Mouse (Mus musculus) WW6 (cell line): ENCODE measurements around the gene Rad51b.
A peak's percentile ranks its signal among the peaks of the same experiment; 100 is the strongest.

Experiments used
- DNase-seq: peaks from one replicate; pipeline ENCODE4 v3.0.0-alpha.2; 2013; ENCODE audit warnings: low read depth, low spot score

The Rad51b gene

DNA sequence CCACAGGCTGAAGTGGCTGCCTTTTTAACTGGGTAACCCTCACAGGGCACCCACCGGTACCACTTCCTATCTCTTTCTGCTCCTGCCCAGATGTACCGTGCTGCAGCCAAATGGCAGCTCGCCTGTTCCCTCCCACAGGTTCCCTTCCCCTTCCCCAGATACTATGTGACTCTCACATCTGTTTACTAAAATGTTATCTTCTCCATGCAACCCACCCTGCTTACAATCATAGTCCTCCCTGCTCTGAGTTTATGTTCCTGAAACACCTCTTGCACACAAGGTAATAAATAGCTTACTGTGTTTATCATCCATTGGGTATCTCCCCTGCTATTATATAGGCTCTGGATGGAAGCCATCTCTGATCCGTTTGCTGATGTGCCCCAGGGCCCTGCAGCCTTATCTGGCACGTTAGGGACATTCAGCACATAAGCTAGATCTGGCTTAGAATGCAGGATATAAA is 530.2 kb downstream of the Rad51b start:
- DNase-seq: no peak

DNA sequence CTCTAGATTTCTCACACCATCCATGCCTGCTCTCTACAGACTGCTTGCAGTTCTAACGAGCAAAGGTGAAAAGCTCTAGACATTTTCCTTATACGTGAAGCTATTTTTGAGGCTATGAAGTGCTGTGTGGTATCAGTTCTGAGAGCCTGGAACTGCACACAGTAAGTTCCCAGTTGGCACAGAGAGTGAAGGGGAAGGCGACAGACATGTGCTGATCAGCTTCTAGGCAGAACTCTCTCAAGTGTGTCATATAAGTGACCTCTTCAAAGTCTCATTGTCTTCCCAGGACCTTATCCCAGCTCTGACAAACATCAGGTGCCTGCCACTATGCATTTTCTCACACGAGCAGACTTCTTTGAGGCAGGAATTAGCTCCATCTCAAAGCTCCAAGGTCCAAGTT is 530.7 kb downstream of the Rad51b start:
- no peak for DNase-seq

DNA sequence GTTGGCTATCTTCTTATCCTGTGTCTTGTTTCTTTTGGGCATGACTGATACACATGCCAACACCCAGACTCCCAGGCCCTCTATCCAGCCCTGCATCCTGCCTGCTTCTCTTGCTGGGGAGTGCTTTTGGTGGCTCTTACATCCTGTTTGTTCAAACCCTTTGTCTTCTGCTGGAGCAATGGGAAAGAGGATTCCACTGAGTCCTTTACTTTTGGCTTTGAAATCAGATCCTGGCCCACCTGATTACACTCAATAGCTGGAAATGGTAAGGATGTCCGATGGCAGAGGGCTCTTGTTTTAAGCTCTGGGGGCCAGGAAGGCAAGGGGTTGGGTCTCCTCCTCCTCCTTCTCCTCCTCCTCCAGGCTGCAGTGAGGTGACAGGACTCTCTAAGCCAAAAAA is 533.6 kb downstream of the Rad51b start:
- no peak for DNase-seq

DNA sequence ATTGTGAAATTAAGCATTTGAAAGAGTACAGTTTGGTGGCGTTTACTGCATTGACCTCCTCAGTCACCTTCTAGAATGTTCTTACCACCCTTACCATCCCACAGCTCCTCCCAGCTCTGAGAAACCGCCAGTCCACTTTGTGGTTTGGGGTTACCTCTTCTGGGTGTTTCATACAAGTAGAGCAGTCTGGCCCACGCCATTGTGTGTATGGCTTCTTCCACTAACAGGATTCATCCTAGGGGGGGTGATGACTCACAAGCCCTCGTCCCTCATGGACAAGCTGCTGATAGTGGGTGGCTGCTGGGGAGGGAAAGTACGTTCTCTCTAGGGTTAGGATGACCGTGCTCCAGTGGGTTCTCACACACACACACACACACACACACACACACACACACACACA is 535.5 kb downstream of the Rad51b start:
- no peak for DNase-seq

DNA sequence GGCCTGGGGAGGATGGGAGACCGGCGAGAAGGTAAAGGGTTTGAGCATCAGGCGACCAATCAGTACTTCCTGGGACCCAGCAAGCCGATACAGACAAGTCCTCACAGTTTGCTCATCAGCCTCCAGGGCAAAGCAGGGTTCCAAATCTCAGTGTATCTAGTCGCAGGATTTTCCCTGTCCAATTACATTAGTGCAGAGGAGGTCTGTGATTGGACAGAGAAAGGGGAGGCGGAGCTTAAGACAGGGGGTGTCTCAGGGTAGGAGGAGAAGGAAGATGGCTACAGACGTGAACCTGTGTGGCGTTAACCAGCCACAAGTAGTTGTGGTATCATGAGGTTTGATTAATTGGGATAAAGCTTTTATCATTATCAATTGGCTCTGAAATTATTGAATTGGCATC is 538.4 kb downstream of the Rad51b start:
- DNase-seq: no peak

DNA sequence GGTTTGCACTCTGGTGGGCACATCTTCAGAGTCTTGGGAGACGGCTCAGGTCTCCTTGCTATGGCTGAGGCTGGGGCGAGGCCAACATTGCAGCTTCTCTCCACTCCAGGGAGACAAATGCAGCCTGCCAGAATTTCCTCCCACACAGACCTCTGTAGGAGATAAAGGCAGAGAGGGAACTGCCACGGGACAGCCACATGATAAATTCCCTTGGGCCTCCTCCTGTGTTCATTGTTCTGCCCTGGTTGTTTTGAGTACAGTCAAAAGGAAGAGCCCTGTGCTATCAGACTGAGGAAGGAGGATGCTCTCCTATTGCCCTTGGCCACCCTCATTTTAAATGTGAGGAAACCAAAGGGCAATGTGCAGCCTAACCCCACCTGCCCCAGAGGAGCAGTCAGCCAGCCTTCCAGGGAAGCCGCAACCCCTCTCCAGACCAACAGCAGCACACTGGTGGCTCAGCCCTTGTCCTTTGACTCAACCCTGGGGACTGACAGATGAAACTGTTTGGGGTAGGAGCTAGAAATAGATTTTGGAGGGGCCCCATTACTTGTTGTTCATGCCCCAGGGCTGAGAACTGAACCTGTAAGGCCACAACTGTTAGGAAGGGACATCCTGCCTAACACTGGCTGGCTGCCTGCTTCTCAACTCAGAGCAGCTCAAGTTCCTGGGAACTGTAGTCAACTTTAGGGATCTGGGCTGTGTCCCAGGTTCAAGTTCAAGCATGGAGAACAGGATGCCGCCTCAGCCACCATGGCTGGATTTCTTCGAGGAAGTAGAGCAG is 541.3 kb downstream of the Rad51b start:
- no peak for DNase-seq

DNA sequence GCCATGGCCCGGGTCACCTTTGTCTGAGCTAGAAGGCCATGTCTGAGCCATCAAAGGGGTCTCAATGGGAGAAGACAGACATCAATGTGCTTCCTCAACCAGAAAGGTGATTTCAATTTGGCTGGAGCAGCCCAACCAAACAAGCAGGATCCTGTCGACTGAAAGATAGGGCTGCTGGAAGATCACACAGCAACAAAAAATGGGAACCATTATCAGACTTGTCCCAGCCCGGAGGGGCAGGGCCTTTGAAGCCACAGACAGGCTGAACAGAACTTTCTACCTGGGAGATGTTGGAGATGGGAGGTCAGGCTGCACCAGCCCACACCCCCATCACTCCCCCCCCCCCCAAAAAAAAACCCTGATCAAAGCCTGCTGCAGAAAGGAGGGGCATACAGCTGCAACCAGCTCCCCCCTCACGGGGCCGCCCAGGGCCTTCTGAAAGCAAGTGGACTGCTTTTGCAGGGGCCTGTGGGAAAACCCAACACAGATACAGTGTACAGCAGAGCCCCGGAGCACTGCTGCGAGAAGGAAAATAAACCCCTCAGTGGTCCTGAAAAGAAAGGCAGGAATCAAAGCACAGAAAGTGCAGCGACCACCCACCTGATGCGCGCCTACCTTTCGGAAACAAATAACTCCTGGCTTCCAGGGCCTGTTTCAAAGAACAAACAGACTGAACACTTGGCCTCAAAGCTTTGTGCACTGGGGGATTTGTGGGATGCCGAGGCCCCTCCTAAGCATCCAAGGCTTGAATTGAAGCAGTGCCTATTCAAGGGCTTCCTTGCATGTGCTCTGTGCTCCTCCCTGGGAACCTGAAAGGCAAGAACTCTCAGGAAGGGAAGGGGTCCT is 542.2 kb downstream of the Rad51b start:
- DNase-seq: no peak

DNA sequence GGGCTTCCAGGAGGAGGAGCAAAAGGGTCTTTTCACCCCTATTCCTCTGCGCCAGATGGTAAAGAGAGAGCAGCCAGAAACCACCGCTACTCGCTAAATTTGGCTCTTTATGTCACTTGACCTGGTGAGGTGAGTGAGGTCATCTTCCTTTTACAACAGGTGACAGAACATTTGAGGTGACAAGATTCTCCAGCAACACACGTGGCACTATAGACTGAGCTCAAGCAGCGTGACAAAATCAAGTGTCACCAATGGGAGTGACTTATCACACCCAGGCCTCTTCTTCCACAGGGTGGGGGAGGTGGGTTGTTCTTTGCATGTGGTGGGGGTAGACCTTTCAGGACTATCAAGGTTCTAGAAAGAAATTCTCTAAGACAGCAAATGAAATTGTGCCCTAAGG is 543.4 kb downstream of the Rad51b start:
- DNase-seq: no peak

DNA sequence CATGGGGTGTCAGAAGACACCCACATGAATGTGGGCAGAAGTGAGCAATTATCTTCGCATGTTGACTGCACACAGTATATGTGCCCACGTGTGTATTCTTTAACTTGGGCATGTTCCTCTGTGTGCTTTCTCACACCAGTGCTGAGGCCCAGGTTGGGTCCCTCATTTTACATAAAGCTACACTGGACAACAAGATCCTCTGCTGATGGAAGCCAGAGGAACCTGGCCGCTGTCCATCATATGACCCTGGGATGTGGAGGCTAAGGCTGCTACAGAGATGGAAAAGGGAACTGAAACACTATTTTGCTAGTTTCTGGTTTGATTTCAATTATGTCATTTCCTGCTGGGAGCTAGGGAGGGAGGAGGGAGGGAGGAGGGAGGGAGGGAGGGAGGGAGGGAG is 544.2 kb downstream of the Rad51b start:
- no peak for DNase-seq

DNA sequence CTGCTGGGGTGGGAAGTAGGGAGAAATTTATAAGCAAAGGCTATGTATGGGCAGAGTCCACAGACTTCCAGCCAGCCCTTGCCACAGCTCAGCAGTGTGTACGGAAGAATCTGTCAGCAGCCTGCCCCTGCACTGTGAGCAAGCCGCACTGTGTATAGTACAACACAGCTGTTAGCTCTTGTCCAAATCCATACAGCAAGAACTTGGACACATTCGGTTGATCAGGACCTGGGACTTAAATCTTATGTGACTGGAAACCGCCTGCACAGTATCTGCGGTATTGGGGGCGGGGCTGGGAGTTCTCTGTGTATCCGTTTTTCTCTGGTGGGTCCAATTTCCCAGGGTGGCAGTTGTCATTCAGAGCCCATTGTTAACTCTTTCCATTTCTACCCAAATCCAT is 545.2 kb downstream of the Rad51b start:
- DNase-seq: no peak

DNA sequence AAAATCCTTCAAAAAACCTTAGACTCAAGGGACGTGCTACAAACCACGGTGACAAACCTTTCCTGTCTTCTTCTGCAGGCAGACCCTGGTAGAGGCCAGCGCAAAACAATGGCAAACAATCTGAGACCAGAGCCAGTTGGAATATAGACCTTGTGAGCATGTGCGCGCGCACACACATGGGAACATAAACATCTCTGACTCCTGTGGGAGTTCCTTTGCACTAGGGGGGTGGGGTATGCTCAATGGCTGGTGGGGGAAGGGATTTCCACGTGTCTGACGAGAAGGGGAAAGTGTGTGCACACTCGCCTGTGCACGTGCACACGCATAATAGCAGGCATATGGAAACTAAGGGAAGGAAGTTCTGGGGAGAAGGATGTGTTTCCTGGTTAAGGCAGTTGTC is 545.9 kb downstream of the Rad51b start:
- no peak for DNase-seq

DNA sequence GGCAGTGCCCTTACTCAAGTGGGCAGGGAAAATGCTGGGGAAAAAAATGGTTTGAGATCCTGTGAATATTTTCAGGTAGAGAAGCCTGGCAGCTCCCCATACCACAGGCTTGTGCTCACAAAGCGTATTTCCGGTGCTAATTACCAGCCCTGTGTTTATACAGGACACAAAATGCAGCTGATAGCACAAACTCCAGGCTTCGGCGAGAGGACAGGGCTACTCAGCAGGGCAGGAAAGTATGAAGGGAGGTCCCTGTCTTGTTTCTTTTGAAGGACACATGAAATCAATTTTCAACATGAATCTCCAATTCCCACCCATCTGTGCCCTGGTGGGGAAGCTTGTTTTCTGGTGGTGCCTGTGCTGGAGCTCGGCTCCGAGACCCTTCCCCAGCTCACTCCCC is 546.4 kb downstream of the Rad51b start:
- DNase-seq: no peak

DNA sequence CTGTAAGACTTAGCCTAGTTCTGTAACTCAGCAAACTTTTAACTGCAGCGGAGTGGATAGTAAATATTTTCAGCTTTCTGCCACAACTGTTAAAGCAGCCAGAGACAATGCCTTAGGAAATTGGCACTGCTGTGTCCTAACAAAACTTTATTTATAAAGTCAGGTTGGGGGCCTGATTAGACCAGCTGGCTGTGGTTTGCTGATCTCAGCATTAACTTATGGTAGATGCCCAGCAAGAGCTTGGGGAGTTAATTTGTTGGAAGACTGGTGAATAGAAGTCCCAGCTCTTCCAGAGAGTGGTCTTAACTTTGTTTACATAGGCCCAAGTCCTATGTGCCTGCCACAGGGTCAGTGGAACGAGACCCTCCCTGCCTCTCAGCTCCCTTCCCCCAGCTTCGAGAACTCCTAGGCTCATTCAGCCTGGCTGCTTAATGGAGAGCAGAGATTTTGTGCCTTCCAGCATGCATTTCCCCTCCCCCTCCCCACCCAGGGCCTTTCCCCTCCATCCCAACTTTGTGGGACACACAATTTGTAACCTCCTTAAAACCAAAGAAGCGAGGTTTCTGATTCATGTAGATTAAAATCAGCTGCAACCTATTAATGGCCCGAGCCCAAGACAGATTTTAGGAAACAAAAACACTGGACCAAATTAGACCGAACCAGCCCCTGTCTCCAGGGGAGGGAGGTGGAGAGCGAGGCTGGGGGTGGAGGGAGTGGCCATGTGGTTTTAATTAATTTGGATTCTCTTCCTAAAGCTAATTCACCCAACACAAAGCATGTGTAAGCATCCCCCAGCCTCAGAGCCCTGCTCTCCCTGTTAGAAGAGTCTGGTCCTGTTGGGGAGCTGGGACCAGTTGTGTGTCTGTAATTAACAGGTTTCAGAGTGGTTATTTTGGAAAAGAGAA is 549.4 kb downstream of the Rad51b start:
- no peak for DNase-seq

DNA sequence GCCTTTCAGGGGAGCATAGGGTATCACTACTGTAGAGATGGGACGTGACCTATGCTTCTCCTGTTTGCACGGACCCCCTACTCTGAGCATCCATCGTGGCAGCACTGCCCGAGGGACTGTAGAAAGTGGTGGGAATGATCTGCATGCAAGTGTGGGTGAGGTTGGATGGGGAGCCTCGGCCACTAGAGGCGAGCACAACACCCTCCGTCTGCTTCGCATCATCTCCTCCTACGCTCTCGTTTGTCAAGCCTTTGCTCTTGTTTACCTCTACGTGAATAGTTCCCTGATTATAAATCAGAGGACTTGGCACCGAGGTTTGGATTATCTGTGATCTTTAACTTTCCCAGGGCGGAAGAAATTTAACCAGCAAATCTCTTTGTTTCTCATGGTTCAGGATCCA is 551.5 kb downstream of the Rad51b start:
- no peak for DNase-seq

DNA sequence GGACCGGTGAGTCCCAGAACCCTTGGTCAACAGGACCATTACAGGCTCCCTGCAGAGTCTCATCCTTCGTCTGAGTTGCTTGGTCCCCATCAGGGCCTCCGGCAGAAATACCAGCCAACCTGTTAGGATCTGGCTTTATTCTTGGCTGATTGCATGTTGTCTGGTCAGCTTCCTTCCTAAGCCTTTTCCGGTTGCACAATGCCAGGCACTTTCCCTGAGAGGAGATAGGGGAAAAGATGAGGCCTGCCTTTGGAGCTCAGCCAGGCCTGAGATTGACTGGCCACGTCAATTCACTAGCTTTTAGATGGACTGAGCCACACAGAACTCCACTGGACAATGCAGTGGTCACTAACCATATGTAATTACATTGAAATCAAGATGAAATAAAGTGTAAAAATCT is 552.9 kb downstream of the Rad51b start:
- no peak for DNase-seq

DNA sequence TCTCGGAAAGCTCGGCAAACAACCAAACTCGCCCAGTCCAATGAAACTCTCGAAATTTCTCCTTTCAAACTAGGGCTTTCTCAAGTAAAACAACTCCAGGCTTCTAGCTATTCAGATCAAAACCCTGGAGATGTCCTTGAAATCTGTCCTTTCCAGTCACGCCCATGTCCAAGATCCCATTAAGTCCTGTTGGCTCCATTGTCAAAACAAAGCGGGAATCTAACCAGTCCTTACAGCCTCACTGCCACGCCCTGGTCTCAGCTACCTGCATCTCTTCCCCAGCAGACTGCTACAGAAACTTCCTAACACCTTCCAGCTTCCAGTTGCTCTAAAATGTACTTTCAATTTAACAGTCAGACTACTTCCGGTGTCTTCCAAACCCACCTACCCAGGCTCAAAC is 554.8 kb downstream of the Rad51b start:
- DNase-seq: peak; percentile 54

DNA sequence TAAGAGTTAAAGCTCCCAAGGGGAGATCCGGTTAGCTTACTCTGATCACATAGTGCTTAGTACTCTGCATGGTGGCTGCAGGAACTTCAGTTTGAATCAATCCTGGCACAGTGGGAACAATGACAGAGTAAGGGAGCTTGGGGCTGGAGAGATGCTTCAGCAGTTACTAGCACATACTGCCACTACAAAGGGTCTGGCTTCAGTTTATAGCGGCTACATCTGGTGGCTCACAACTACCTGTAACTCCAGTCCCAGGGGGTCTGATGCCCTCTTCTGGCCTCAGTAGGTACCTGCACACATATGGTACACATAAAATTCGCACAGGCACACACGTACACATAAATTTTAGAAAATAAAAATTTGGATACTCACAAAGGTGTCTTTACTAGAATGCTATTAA is 555.5 kb downstream of the Rad51b start:
- no peak for DNase-seq

DNA sequence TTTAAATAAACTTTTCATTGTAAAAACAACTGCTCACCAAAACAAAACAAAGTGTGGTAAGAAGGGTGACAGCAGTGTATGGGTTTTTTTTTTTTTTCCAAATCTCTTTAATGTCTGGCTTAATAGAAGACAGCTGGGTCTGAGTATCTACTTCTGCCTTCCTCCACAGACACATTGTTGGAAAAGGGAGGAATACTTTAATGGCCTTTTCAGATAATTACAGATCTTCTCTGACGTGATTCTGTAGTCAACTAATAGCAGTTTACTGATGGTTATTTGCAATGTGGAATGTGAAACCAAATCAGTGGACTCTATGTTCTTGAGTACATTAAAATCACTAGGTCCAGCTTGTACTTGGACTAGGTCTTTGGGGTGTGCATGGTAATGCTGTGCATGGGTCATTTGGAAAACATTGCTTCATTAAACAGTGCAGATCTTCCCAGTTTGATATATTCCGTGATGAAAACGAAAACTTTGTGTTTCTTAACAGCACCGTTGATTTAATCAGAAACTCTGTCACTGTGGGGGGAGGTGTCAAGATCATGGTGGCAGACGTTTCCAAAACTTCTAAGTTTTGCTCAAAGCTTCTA is 556.9 kb downstream of the Rad51b start:
- no peak for DNase-seq

DNA sequence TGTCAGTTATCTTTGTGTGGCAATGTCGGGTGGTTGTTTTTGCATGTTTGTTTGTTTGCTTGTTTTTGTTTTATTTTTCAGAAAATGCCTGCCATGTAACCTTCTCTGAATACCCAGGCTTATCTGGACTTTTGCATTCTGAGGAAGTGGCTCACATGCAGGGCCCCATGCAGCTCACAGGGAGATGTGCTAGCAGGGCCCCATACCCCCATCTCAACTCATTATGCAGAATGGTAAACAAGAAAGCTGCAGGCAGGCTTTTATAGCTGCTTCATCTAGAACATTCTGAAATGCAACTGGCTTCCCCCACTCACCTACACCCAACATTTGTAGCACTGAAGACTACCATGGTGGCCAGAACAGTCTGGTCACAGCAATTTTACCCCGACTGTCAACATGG is 557.4 kb downstream of the Rad51b start:
- no peak for DNase-seq

DNA sequence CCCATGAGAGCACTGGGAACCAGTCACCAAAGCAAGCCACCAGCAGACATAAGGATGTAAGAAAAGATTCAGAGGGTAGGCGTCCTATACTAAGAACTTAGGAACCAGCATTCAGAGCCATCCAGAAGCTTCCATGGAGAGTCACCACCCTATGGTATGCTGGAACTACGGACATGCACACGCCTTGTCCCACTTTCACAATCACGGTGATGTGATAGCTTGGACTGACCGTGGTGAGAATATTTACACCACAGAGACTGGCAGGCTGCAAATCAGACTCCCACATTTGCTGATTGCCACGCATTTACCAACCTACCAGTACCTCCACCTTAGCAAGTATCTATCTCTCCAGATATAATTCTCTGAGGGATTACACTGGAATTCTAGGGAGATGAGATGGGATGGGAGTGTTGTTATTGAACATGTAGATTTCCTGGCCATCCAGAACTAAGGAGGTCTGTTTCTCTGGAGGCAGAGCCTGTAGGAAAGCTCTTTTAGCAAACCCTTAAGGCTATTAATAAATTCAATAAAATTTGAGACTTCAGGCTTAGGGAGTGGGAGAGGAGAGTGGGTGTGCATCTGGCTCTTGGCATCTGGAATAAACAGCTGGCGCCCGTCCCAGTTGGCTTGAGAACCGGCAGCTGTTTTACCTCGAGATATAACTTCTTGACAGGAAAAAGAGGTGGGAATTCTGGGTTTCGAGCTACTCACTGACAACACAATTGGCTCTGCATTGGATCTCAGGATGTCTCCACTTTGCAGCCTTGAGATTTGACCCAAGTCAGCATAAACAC is 559.2 kb downstream of the Rad51b start:
- no peak for DNase-seq

DNA sequence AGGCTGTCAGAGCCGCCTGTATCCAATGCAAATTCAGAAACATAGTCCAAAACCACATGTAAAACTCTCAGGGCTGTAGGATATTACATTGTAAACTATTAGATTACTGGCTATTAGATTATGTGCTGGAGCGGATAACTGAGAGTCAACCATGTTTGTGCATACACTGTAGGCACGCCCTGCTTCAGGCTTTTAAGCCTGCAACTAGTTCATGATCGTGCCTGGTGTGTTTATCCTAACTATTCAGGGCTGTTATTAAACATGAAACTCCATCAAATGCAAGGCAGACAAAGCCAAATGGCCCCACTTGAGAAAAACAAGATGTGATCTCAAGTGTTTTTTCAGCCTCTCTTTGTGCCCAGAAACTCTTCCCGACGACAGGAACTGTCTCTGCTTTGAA is 560.6 kb downstream of the Rad51b start:
- DNase-seq: no peak
